Mouse (Mus musculus): ENCODE data around the gene Fcgr2b. TPM values are rescaled to one million over a fixed set of nuclear protein-coding genes. Genes with fewer than 3 reads are reported as not detected.
"Not testable (repeated sequence)": the region's sequence is repeated elsewhere in the genome, so short reads cannot be mapped to it uniquely, and the experiment has no call there.

Gene Fcgr2b
- polyA plus RNA-seq, 1 experiment from 2014 or later = 0.76 TPM

- Histone ChIP-seq H3K4me3 (peak overlapping the region; percentile 27), H3K9me3 (no peaks in the 10 kb centered on the region), H3K4me1 (no peaks in the 10 kb centered on the region), H3K36me3 (no peaks in the 10 kb centered on the region), H3K4me2 (peak overlapping the region; percentile 61), H3K27ac (replicated peaks) (no peak overlapping the region), H3K27me3 (replicated peaks) (peaks cover 27% of the 10 kb centered on the region), H3K9ac (peak overlapping the region; percentile 44; the same call in 1 of the 2 replicates)
- no peak; the same call in 1 of the 2 replicates for ATAC-seq (ENCODE audit: extremely low read depth, insufficient number of reproducible peaks, low FRiP score, low TSS enrichment)
- WGBS = 47% methylated on average over 21 of the region's 21 CpGs
Measured at GRCm38 (mm10) chr1:170997756-170998655, 21.7 kb upstream of the Fcgr2b start.

- H3K4me1 ChIP-seq = no peaks in the 10 kb centered on the region
- H3K9ac ChIP-seq = no peak overlapping the region
- H3K27me3 ChIP-seq (replicated peaks) = peaks cover 27% of the 10 kb centered on the region
- no peak overlapping the region for H3K4me2 ChIP-seq
- H3K4me3 ChIP-seq = no peak overlapping the region
- H3K36me3 ChIP-seq = no peaks in the 10 kb centered on the region
- WGBS = 30% methylated on average over 3 of the region's 3 CpGs
- no peak for ATAC-seq (ENCODE audit: extremely low read depth, insufficient number of reproducible peaks, low FRiP score, low TSS enrichment)
- H3K27ac ChIP-seq (replicated peaks) = no peak overlapping the region
- H3K9me3 ChIP-seq = no peaks in the 10 kb centered on the region
Measured at GRCm38 (mm10) chr1:170996753-170997152, 20.4 kb upstream of the Fcgr2b start.

DNA sequence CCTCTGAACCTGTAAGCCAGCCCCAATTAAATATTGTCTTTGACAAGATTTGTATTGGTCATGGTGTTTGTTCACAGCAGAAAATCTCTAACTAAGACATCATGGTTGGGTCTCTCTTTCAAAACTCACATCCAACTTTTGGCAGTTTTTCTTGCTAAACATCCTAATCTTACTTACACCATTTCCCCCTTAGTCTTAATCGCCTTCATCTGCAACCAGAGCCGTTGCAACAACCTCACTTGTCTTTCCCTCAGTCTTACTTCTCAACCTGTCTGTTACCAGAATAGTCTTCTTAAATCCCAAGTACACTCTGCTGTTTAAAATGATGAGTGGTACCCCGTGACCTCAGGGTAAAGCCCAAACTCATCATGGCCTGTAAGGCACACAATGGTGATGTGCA, 19.7 kb upstream of the Fcgr2b start:
- WGBS = 62% methylated on average over 3 of the region's 3 CpGs
- Histone ChIP-seq H3K4me1 (no peaks in the 10 kb centered on the region), H3K9me3 (no peaks in the 10 kb centered on the region), H3K27ac (replicated peaks) (no peak overlapping the region), H3K36me3 (no peaks in the 10 kb centered on the region), H3K4me3 (no peak overlapping the region), H3K4me2 (no peak overlapping the region), H3K27me3 (replicated peaks) (peaks cover 27% of the 10 kb centered on the region), H3K9ac (no peak overlapping the region)
- no peak for ATAC-seq (ENCODE audit: extremely low read depth, insufficient number of reproducible peaks, low FRiP score, low TSS enrichment)

GRCm38 (mm10) chr1:170992550-170992949, 16.2 kb upstream of the Fcgr2b start:
- H3K27me3 ChIP-seq (replicated peaks) = peaks cover 47% of the 10 kb centered on the region
- WGBS = 58% methylated on average over 5 of the region's 5 CpGs
- no peak overlapping the region for H3K27ac ChIP-seq (replicated peaks)
- ATAC-seq (ENCODE audit: extremely low read depth, insufficient number of reproducible peaks, low FRiP score, low TSS enrichment) = no peak
- no peak overlapping the region for H3K4me3 ChIP-seq
- H3K4me2 ChIP-seq = no peak overlapping the region
- H3K4me1 ChIP-seq = no peaks in the 10 kb centered on the region
- no peaks in the 10 kb centered on the region for H3K9me3 ChIP-seq
- no peaks in the 10 kb centered on the region for H3K36me3 ChIP-seq
- no peak overlapping the region for H3K9ac ChIP-seq

DNA sequence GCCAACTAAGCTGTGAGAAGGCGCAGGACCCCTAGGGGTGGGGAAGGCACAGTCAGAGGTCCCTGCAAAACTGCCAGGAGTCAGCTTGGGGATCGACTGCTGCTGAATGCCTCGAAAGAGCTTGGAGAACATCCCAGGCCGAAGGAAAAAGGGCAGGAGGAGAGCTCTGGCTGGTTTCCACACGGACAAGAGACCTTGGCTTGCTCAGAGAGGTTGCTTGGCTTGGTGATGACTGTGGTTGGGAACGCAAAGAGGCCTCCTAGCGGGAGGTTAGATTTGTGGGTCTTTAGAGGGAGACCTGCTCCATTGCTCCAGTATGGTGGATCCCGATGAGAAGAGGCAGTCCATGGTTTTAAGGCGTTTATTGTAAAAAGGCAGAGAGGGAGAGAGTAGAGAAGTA, 13.3 kb upstream of the Fcgr2b start:
- ATAC-seq (ENCODE audit: extremely low read depth, insufficient number of reproducible peaks, low FRiP score, low TSS enrichment) = no peak
- no peaks in the 10 kb centered on the region for H3K4me1 ChIP-seq
- no peak overlapping the region for H3K9ac ChIP-seq
- no peaks in the 10 kb centered on the region for H3K36me3 ChIP-seq
- no peak overlapping the region for H3K4me2 ChIP-seq
- H3K27me3 ChIP-seq (replicated peaks) = peaks cover 44% of the 10 kb centered on the region
- H3K27ac ChIP-seq (replicated peaks) = no peak overlapping the region
- H3K9me3 ChIP-seq = no peaks in the 10 kb centered on the region
- 55% methylated on average over 9 of the region's 9 CpGs for WGBS
- no peak overlapping the region for H3K4me3 ChIP-seq

- no peaks in the 10 kb centered on the region for H3K36me3 ChIP-seq
- 68% methylated on average over 5 of the region's 5 CpGs for WGBS
- H3K27ac ChIP-seq (replicated peaks) = no peak overlapping the region
- no peaks in the 10 kb centered on the region for H3K9me3 ChIP-seq
- H3K4me3 ChIP-seq = no peak overlapping the region
- H3K9ac ChIP-seq = no peak overlapping the region
- H3K4me1 ChIP-seq = no peaks in the 10 kb centered on the region
- H3K4me2 ChIP-seq = no peak overlapping the region
- H3K27me3 ChIP-seq (replicated peaks) = peaks cover 39% of the 10 kb centered on the region
- ATAC-seq (ENCODE audit: extremely low read depth, insufficient number of reproducible peaks, low FRiP score, low TSS enrichment) = no peak
Measured at GRCm38 (mm10) chr1:170985861-170986260, 9.5 kb upstream of the Fcgr2b start.

DNA sequence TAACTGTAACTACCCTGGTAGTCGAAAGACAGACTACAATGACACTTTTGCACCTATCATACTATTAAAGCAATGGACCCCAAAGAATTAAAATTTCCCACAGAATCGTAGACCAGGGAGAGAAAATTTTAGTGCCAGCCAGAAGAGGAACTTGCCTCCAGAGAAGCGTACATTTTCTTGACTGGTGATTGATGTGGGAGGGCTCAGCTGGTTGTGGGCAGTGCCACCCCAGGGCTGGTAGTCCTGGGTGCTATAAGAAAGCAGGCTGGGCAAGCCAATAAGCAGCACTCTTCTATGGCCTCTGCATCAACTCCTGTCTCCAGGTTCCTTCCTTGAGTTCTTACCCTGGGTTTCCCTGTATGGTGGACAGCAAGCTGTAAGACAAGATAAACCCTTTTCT, 8.7 kb upstream of the Fcgr2b start:
- no peaks in the 10 kb centered on the region for H3K4me1 ChIP-seq
- peaks cover 37% of the 10 kb centered on the region for H3K27me3 ChIP-seq (replicated peaks)
- no peak for ATAC-seq (ENCODE audit: extremely low read depth, insufficient number of reproducible peaks, low FRiP score, low TSS enrichment)
- H3K9me3 ChIP-seq = no peaks in the 10 kb centered on the region
- H3K4me3 ChIP-seq = no peak overlapping the region
- 75% methylated on average over 3 of the region's 3 CpGs for WGBS
- H3K4me2 ChIP-seq = no peak overlapping the region
- no peak overlapping the region for H3K27ac ChIP-seq (replicated peaks)
- H3K9ac ChIP-seq = no peak overlapping the region
- H3K36me3 ChIP-seq = no peaks in the 10 kb centered on the region

GRCm38 (mm10) chr1:170983066-170983465, 6.7 kb upstream of the Fcgr2b start:
- Histone ChIP-seq H3K27ac (replicated peaks) (no peak overlapping the region), H3K9me3 (no peaks in the 10 kb centered on the region), H3K4me2 (no peak overlapping the region), H3K36me3 (no peaks in the 10 kb centered on the region), H3K9ac (no peak overlapping the region), H3K4me1 (no peaks in the 10 kb centered on the region), H3K27me3 (replicated peaks) (peaks cover 21% of the 10 kb centered on the region), H3K4me3 (no peak overlapping the region)
- WGBS = 75% methylated on average over 4 of the region's 4 CpGs
- ATAC-seq (ENCODE audit: extremely low read depth, insufficient number of reproducible peaks, low FRiP score, low TSS enrichment) = no peak

- no peak overlapping the region for H3K4me2 ChIP-seq
- no peak for ATAC-seq (ENCODE audit: extremely low read depth, insufficient number of reproducible peaks, low FRiP score, low TSS enrichment)
- no peak overlapping the region for H3K9ac ChIP-seq
- H3K36me3 ChIP-seq = no peaks in the 10 kb centered on the region
- no peaks in the 10 kb centered on the region for H3K9me3 ChIP-seq
- no peaks in the 10 kb centered on the region for H3K4me1 ChIP-seq
- 63% methylated on average over 2 of the region's 2 CpGs for WGBS
- H3K4me3 ChIP-seq = no peak overlapping the region
- H3K27ac ChIP-seq (replicated peaks) = no peak overlapping the region
- H3K27me3 ChIP-seq (replicated peaks) = peaks cover 21% of the 10 kb centered on the region
Measured at GRCm38 (mm10) chr1:170982301-170982700, 6.0 kb upstream of the Fcgr2b start.

DNA sequence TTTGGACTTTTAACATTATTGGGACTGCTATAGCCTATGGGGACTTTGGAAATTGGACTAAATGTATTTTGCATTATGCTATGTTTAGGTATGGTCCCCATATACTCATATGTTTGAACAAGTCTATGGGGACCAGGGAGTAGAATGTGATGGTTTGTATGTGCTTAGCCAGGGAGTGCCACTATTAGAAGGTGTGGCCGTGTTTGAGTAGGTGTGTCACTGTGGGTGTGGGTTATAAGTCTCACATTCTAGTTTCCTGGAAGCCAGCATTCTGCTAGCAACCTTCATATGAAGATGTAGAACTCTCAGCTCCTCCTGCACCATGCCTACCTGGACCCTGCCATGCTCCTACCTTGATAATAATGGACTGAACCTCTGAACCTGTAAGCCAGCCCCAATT, 5.3 kb upstream of the Fcgr2b start:
- not testable (repeated sequence) for ATAC-seq (ENCODE audit: extremely low read depth, insufficient number of reproducible peaks, low FRiP score, low TSS enrichment); H3K4me1 ChIP-seq; H3K4me3 ChIP-seq; H3K4me2 ChIP-seq; H3K27ac ChIP-seq (replicated peaks); H3K9me3 ChIP-seq; H3K36me3 ChIP-seq; H3K9ac ChIP-seq
- 74% methylated on average over 1 of the region's 1 CpGs for WGBS
- peaks cover 17% of the 10 kb centered on the region for H3K27me3 ChIP-seq (replicated peaks)

GRCm38 (mm10) chr1:170978601-170979000, 2.3 kb upstream of the Fcgr2b start:
- Histone ChIP-seq H3K27me3 (replicated peaks) (peaks cover 9% of the 10 kb centered on the region), H3K27ac (replicated peaks) (no peak overlapping the region), H3K9me3 (no peaks in the 10 kb centered on the region), H3K36me3 (no peaks in the 10 kb centered on the region), H3K4me2 (no peak overlapping the region), H3K9ac (no peak overlapping the region), H3K4me1 (no peaks in the 10 kb centered on the region), H3K4me3 (no peak overlapping the region)
- WGBS = 62% methylated on average over 4 of the region's 4 CpGs
- no peak for ATAC-seq (ENCODE audit: extremely low read depth, insufficient number of reproducible peaks, low FRiP score, low TSS enrichment)

GRCm38 (mm10) chr1:170975751-170976161, 591 bp downstream of the Fcgr2b start:
- Histone ChIP-seq H3K27me3 (replicated peaks) (peaks cover 9% of the 10 kb centered on the region; the same call in 1 of the 2 replicates), H3K9me3 (no peaks in the 10 kb centered on the region), H3K9ac (no peak overlapping the region), H3K36me3 (no peaks in the 10 kb centered on the region), H3K4me2 (no peak overlapping the region), H3K4me3 (no peak overlapping the region), H3K4me1 (no peaks in the 10 kb centered on the region), H3K27ac (replicated peaks) (no peak overlapping the region)
- ATAC-seq (ENCODE audit: extremely low read depth, insufficient number of reproducible peaks, low FRiP score, low TSS enrichment) = no peak
- 56% methylated on average over 7 of the region's 7 CpGs for WGBS
